Mouse (Mus musculus): ENCODE data around the gene Antxr1.

The Antxr1 gene

GRCm38 (mm10) chr6:87335091-87335934, at the start of gene Antxr1:
Gene Antxr1 (minus strand): TSS chr6:87335821.
- peak; percentile 58 to 66 for DNase-seq (ENCODE audit: low spot score in 2 of 2)

- peak; percentile 38 to 53 for DNase-seq (ENCODE audit: low spot score in 2 of 2)
Measured at GRCm38 (mm10) chr6:87384761-87385160, 49.1 kb upstream of the Antxr1 start.

GRCm38 (mm10) chr6:87383926-87384691, 48.5 kb upstream of the Antxr1 start:
- DNase-seq (ENCODE audit: low spot score in 2 of 2): peak; percentile 44 to 58

GRCm38 (mm10) chr6:87373057-87373456, 37.4 kb upstream of the Antxr1 start, which contains the start of gene Gkn2:
Gene Gkn2 (plus strand): TSS chr6:87373357.
- DNase-seq (ENCODE audit: low spot score in 2 of 2): no peak

GRCm38 (mm10) chr6:87369223-87369622, 33.6 kb upstream of the Antxr1 start:
- DNase-seq (ENCODE audit: low spot score in 2 of 2): no peak

GRCm38 (mm10) chr6:87354441-87354840, 18.8 kb upstream of the Antxr1 start:
- DNase-seq (ENCODE audit: low spot score in 2 of 2): no peak

GRCm38 (mm10) chr6:87350829-87351228, 15.2 kb upstream of the Antxr1 start, which contains the start of gene Gkn1:
Gene Gkn1 (minus strand): TSS chr6:87350942.
- no peak for DNase-seq (ENCODE audit: low spot score in 2 of 2)

- DNase-seq (ENCODE audit: low spot score in 2 of 2): no peak
Measured at GRCm38 (mm10) chr6:87335935-87336295, 294 bp upstream of the Antxr1 start.

- peak; percentile 72 to 78 for DNase-seq (ENCODE audit: low spot score in 2 of 2)
Measured at GRCm38 (mm10) chr6:87334361-87335090, 1.1 kb downstream of the Antxr1 start.

- no peak for DNase-seq (ENCODE audit: low spot score in 2 of 2)
Measured at GRCm38 (mm10) chr6:87332380-87332779, 3.2 kb downstream of the Antxr1 start.

- DNase-seq (ENCODE audit: low spot score in 2 of 2): no peak
Measured at GRCm38 (mm10) chr6:87328265-87329173, 7.1 kb downstream of the Antxr1 start.

GRCm38 (mm10) chr6:87326932-87327331, 8.7 kb downstream of the Antxr1 start:
- DNase-seq (ENCODE audit: low spot score in 2 of 2): no peak

- DNase-seq (ENCODE audit: low spot score in 2 of 2): no peak
Measured at GRCm38 (mm10) chr6:87323381-87323780, 12.2 kb downstream of the Antxr1 start.

GRCm38 (mm10) chr6:87318651-87319050, 17.0 kb downstream of the Antxr1 start:
- DNase-seq (ENCODE audit: low spot score in 2 of 2): no peak

GRCm38 (mm10) chr6:87316966-87317365, 18.7 kb downstream of the Antxr1 start:
- no peak for DNase-seq (ENCODE audit: low spot score in 2 of 2)

- DNase-seq (ENCODE audit: low spot score in 2 of 2): no peak
Measured at GRCm38 (mm10) chr6:87312761-87313160, 22.9 kb downstream of the Antxr1 start.

GRCm38 (mm10) chr6:87304486-87304885, 31.1 kb downstream of the Antxr1 start:
- no peak for DNase-seq (ENCODE audit: low spot score in 2 of 2)

- no peak for DNase-seq (ENCODE audit: low spot score in 2 of 2)
Measured at GRCm38 (mm10) chr6:87302746-87303145, 32.9 kb downstream of the Antxr1 start.

- no peak for DNase-seq (ENCODE audit: low spot score in 2 of 2)
Measured at GRCm38 (mm10) chr6:87301991-87302390, 33.6 kb downstream of the Antxr1 start.

GRCm38 (mm10) chr6:87294904-87295303, 40.7 kb downstream of the Antxr1 start:
- no peak for DNase-seq (ENCODE audit: low spot score in 2 of 2)

All from right cerebral cortex, postnatal 10 days (tissue).